Mouse (Mus musculus): ENCODE measurements around the gene Dph6. TPM values are rescaled to one million over a fixed set of nuclear protein-coding genes. Genes with fewer than 3 reads are reported as not detected.

Gene Dph6
- total RNA-seq, 2 experiments from 2014 or later, result 13.6 to 15.2 TPM

- intact Hi-C loops (cut with DNase I), result no loop called here
- DNase-seq (ENCODE audit: low spot score in 2 of 2), result no peak
Measured at GRCm38 (mm10) chr2:114543000-114543622, 111.7 kb downstream of the Dph6 start.

DNA sequence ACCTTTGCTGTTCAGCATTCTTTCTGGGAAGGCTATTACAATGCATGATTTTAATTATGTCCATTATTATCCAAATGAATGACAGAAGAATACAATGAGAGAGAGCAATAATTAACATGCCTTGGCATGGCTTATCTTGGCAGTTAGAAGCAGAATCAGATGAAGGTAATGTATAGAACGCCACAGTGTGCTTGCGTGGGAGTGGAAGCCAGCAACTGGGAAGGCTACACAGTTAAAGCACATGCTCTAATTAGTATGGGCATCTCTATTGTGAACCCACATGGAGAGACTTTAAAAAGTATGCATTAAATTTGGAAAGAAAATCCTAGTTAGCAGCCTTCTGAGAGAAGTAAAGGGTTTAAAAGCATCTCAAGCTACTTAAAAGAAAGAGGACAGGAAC lies 112.4 kb downstream of the Dph6 start:
- intact Hi-C loops (cut with DNase I), result no loop called here
- DNase-seq (ENCODE audit: low spot score in 2 of 2), result peak in 1 of 2 experiments; percentile 35

- intact Hi-C loops (cut with DNase I), result no loop called here
Measured at GRCm38 (mm10) chr2:114540416-114540815, 114.3 kb downstream of the Dph6 start.

GRCm38 (mm10) chr2:114536032-114536431 lies 118.7 kb downstream of the Dph6 start:
- intact Hi-C loops (cut with DNase I), result no loop called here
- DNase-seq (ENCODE audit: low spot score in 2 of 2), result no peak

More at GRCm38 (mm10) chr2:114540416-114540815, 114.3 kb downstream of the Dph6 start:
- no peak for DNase-seq (ENCODE audit: low spot score in 2 of 2)

- no peak for DNase-seq (ENCODE audit: low spot score in 2 of 2)
- intact Hi-C loops (cut with DNase I), result no loop called here
Measured at GRCm38 (mm10) chr2:114531010-114531756, 123.6 kb downstream of the Dph6 start.

DNA sequence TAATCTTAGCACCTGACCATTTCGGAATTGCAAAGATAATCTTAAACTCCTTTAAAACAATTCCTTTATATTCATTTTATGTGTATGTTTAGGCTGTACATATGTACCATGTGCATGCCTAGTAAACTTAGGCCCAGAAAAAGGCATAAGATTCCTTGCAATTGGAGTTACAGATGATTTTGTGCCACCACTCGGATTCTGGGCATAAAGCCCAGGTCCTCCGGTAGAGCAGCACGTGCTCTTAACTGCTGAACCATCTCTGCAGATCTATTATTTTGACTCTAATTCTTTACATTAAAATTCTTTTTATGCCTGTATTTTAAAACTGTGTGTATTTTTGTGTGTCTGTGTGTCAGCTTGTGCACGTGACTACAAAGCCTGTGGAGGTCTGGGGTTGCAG lies 134.3 kb downstream of the Dph6 start:
- intact Hi-C loops (cut with DNase I), result no loop called here
- DNase-seq (ENCODE audit: low spot score in 2 of 2), result no peak

DNA sequence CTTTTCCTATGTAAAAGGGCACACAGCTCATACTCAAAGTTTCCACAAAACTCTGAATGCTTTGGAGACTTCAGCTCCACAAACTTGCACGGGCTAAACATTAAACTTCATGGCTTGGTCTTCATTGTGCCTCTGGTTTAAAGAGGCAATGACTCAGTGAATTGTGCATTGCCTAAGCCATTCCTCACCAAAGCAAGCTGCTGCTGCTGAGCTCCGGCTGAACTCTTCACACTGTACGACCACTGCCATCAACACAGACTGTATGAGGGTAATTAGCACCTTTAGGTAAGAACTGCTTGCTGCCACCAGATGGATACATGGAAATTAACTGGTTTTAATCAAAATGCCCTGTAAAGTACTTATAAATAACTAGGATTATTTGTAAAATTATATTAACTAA lies 134.9 kb downstream of the Dph6 start:
- DNase-seq (ENCODE audit: low spot score in 2 of 2), result no peak
- intact Hi-C loops (cut with DNase I), result no loop called here

DNA sequence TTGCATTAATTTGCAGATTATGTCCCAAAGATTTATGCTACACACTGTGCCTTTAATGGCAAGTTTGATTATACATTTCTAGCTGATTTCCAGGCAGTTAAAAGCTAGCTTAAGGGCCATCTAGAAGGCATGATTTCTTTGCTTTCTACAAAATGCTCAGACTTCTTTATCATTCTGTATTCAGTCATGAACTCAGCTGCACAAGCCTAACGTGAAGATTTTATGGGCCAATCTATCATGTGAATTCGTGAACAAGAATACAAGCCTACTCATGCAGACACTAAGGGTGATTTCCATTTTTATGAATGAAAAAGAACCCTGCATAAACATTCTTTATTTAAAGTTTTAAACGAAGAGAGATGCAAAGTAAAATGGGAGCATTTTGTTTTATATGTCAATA lies 162.4 kb downstream of the Dph6 start:
- intact Hi-C loops (cut with DNase I), result no loop called here
- DNase-seq (ENCODE audit: low spot score in 2 of 2), result no peak

DNA sequence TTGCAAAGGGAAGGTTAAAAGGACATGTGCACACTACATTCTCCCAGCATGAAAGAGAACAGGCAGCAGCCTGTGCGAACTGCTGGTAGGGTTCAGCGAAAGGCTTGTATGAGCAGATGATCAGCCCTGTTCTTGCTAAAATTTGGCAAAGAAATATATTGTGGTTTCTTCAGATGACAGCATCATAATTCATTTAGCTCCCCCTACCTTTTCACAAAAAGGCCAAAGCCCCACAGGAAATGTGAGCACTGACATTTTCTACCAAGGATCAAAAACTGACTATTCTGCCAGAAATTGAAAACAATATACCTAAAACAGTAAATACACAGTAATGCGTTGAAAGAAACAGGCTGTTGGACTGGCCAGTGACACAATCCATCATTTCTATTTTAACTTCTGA lies 162.9 kb downstream of the Dph6 start:
- no peak for DNase-seq (ENCODE audit: low spot score in 2 of 2)
- intact Hi-C loops (cut with DNase I), result no loop called here

GRCm38 (mm10) chr2:114486980-114487379 lies 167.8 kb downstream of the Dph6 start:
- DNase-seq (ENCODE audit: low spot score in 2 of 2), result peak in 1 of 2 experiments; percentile 3
- intact Hi-C loops (cut with DNase I), result no loop called here

Measured in left cerebral cortex, postnatal 25 days (tissue).